Mouse (Mus musculus): ENCODE measurements around the gene Btg4.

DNA sequence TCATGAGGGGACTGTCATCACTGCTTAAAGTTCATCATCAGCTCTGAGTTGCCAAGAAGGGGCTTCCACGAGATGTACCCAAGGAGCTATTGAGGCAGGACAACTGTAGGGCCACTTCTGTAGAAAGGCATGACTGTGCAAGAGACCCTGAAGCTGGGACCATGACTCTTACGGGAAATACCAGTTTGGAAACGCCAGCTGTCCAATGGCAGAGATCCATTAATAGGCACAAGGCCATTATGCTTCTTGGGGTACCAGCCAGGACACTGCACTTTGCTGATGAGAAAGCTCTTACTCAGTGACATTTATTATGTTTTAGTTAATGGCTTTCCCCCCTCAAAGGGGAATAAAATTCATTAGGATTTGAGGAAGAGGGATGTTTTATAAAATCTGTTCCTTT is 80.0 kb downstream of the Btg4 start:
- TF ChIP-seq POLR2A (IDR thresholded peaks at IDR 0.05; ENCODE audit: borderline replicate concordance, extremely low read depth, insufficient read depth, insufficient read length, poor library complexity, severe bottlenecking) = no peak
- no peak for TF ChIP-seq CTCF (IDR thresholded peaks at IDR 0.05; ENCODE audit: borderline replicate concordance, extremely low read depth, insufficient read depth, insufficient read length)
